Mouse (Mus musculus): ENCODE results near the gene Spink4.

- TF ChIP-seq CTCF (IDR thresholded peaks at IDR 0.05; ENCODE audit: low read depth, low read length) (no peak), POLR2A (IDR thresholded peaks at IDR 0.05; ENCODE audit: borderline replicate concordance, low read depth, low read length) (no peak)
Observed at GRCm38 (mm10) chr4:40920576-40920975, 724 bp downstream of the Spink4 start.
